Mouse (Mus musculus): ENCODE results near the gene Tcf25. TPM values are rescaled to one million over a fixed set of nuclear protein-coding genes. Genes with fewer than 3 reads are reported as not detected.

The Tcf25 gene
- total RNA-seq (2021): 100 to 1,000 TPM; 485 to 539 TPM

- DNase-seq (ENCODE audit: extremely low spot score in 1 of 2, low spot score in 1 of 2): peak; percentile 89 to 91
Measured at GRCm38 (mm10) chr8:123373403-123374238, at the start of gene Tcf25. Tcf25 (plus strand) TSS chr8:123373753.

- no peak for DNase-seq (ENCODE audit: extremely low spot score in 1 of 2, low spot score in 1 of 2)
Measured at GRCm38 (mm10) chr8:123328552-123328951, 45.0 kb upstream of the Tcf25 start.

- no peak for DNase-seq (ENCODE audit: extremely low spot score in 1 of 2, low spot score in 1 of 2)
Measured at GRCm38 (mm10) chr8:123329350-123329749, 44.2 kb upstream of the Tcf25 start.

GRCm38 (mm10) chr8:123329961-123330360, 43.6 kb upstream of the Tcf25 start:
- DNase-seq (ENCODE audit: extremely low spot score in 1 of 2, low spot score in 1 of 2): no peak

- DNase-seq (ENCODE audit: extremely low spot score in 1 of 2, low spot score in 1 of 2): no peak
Measured at GRCm38 (mm10) chr8:123330701-123331100, 42.9 kb upstream of the Tcf25 start.

GRCm38 (mm10) chr8:123331301-123331700, 42.3 kb upstream of the Tcf25 start:
- no peak for DNase-seq (ENCODE audit: extremely low spot score in 1 of 2, low spot score in 1 of 2)

GRCm38 (mm10) chr8:123331810-123332209, 41.7 kb upstream of the Tcf25 start:
- DNase-seq (ENCODE audit: extremely low spot score in 1 of 2, low spot score in 1 of 2): no peak

- DNase-seq (ENCODE audit: extremely low spot score in 1 of 2, low spot score in 1 of 2): peak; percentile 52 to 54
Measured at GRCm38 (mm10) chr8:123332262-123333090, 41.1 kb upstream of the Tcf25 start, which contains the start of gene Spire2. Spire2 (plus strand) TSS chr8:123332713.

- DNase-seq (ENCODE audit: extremely low spot score in 1 of 2, low spot score in 1 of 2): no peak
Measured at GRCm38 (mm10) chr8:123333091-123333587, 40.4 kb upstream of the Tcf25 start.

- peak in 1 of 2 experiments; percentile 13 for DNase-seq (ENCODE audit: extremely low spot score in 1 of 2, low spot score in 1 of 2)
Measured at GRCm38 (mm10) chr8:123333864-123334263, 39.7 kb upstream of the Tcf25 start.

- DNase-seq (ENCODE audit: extremely low spot score in 1 of 2, low spot score in 1 of 2): no peak
Measured at GRCm38 (mm10) chr8:123334467-123334866, 39.1 kb upstream of the Tcf25 start.

- no peak for DNase-seq (ENCODE audit: extremely low spot score in 1 of 2, low spot score in 1 of 2)
Measured at GRCm38 (mm10) chr8:123337475-123337874, 36.1 kb upstream of the Tcf25 start.

- no peak for DNase-seq (ENCODE audit: extremely low spot score in 1 of 2, low spot score in 1 of 2)
Measured at GRCm38 (mm10) chr8:123340071-123340470, 33.5 kb upstream of the Tcf25 start.

GRCm38 (mm10) chr8:123341040-123342015, 32.2 kb upstream of the Tcf25 start:
- no peak for DNase-seq (ENCODE audit: extremely low spot score in 1 of 2, low spot score in 1 of 2)

GRCm38 (mm10) chr8:123342253-123342652, 31.3 kb upstream of the Tcf25 start:
- no peak for DNase-seq (ENCODE audit: extremely low spot score in 1 of 2, low spot score in 1 of 2)

- no peak for DNase-seq (ENCODE audit: extremely low spot score in 1 of 2, low spot score in 1 of 2)
Measured at GRCm38 (mm10) chr8:123342911-123343310, 30.6 kb upstream of the Tcf25 start.

- DNase-seq (ENCODE audit: extremely low spot score in 1 of 2, low spot score in 1 of 2): no peak
Measured at GRCm38 (mm10) chr8:123343422-123343821, 30.1 kb upstream of the Tcf25 start.

- DNase-seq (ENCODE audit: extremely low spot score in 1 of 2, low spot score in 1 of 2): no peak
Measured at GRCm38 (mm10) chr8:123345135-123345534, 28.4 kb upstream of the Tcf25 start.

GRCm38 (mm10) chr8:123345856-123346255, 27.7 kb upstream of the Tcf25 start:
- DNase-seq (ENCODE audit: extremely low spot score in 1 of 2, low spot score in 1 of 2): no peak

- DNase-seq (ENCODE audit: extremely low spot score in 1 of 2, low spot score in 1 of 2): no peak
Measured at GRCm38 (mm10) chr8:123347293-123347692, 26.3 kb upstream of the Tcf25 start.
